Mouse (Mus musculus) common myeloid progenitor, adult 5-6 weeks (primary cell): ENCODE measurements around the gene Kcnh3. TPM values are rescaled to one million over a fixed set of nuclear protein-coding genes. Genes with fewer than 3 reads are reported as not detected.
A peak's percentile ranks its signal among the peaks of the same experiment; 100 is the strongest.

Experiments
- ATAC-seq: replicated peaks from 2 replicates; pipeline ENCODE4 v1.8.0; 2016; ENCODE audit warnings: low read depth, mild to moderate bottlenecking, moderate TSS enrichment, inconsistent platforms; ENCODE audit not compliant: poor library complexity, severe bottlenecking
- total RNA-seq: library from RNA; stranded (forward); fragments of 200-1000, 187-1606 nt; gene quantifications from 2 replicates; pipeline ENCODE4 v1.2.3, GENCODE M21; 2017

Gene Kcnh3
- 0.05 TPM in 1 of 2 replicates, not detected in the other for total RNA-seq

DNA sequence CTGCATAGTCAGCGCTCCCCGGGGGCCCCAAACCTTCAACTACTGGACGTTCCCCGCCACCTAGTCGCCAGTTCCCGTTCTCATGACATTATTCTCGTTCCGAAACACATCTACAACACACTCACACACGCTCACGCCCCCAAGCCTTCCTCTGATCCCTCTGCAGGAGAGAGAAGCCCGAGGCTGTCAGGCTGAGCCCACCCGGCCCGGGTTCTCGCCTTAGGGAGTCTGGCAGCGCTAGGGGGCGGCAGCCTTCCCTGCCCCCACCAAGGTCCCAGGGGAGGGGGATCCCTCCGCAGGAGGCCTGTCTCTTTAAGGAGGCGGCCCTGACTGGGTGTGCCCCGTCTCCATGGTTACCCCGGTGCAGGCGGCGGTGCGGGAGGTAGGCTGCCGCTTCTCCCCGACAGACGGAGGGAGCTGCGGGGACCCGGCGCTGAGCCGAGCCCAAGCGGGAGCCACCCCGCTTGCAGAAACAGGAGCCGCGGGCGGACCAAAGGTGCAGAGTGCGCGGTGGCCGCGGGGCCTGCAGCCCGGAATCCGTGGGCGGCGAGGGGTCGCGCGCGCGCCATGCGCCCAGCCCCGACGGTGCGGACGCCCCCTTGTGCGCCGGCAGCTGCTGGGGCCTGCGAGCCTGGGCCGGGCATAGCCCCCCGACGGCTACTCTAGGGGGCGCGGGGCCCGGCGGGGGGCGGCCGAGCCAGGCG is at the start of gene Kcnh3:
Kcnh3 (plus strand) TSS at position 654 of the 704 bp plus-strand sequence.
- ATAC-seq = peak; percentile 33; the same call in 1 of the 2 replicates

DNA sequence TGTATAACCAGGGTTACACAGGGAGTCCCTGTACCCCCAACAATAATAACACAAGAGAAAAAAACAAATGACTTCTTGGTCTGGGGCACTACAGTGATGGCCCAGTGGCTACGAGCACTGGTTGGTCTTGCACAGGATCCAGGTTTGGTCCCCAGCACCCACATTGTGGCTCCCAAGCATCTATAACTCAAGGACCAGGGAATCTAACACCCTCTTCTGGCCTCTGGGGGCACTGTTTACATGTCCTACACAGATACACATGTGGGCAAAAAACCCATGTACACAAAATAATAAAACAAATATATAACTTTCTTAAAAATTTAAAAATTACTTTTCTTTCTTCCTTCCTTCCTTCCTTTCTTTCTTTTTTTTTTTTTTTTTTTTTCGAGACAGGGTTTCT is 45.0 kb upstream of the Kcnh3 start:
- ATAC-seq = no peak

DNA sequence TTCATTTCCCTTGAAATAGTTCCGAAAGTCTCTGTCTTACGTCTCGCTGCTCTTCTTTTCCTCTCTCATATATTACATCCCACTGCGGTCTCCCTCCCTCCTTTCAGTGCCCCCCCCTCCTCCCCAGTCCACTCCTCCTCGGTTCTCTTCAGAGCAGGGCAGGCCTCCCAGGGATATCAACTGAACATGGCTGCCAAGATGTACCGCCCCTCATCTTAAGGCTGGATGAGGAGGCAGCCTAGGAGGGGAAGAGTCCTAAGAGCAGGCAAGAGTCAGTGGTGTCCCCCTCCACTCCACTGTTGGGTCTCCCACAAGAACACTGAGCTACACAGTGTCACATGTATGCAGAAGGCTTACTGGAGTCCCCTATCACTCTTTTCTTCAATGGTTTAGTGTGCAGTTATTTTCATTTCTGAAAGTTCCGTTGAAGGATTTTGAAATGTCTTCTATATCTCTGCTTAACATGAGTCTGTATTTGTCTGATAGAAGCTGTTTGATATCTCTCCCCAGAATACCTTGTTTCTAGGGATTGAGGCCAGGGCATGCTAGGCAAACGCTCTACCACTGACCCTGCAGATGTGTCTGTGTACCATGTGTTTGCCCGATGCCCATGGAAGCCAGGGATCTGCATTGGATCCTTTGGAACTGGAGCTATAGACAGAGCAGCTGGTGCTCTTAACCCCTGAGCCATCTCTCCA is 40.3 kb upstream of the Kcnh3 start:
- no peak for ATAC-seq

DNA sequence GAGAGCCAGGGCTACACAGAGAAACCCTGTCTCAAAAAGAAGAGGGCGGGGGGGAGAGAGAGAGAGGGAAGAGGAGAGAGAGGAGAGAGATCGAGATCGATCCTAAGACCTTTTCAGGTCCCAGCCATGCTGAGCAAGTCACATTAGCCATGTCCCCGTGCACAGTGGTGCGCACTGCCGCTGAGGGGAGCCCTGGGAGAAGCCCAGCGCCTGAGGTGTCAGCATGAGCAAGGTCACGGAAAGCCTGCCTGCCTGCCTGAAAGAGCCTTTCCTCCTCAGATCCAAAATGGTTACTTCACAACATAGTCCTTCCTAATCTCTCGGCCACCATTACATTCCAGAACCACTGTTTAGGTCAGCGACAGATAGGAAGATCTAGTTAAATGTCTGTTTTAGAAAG is 30.3 kb upstream of the Kcnh3 start:
- no peak for ATAC-seq

DNA sequence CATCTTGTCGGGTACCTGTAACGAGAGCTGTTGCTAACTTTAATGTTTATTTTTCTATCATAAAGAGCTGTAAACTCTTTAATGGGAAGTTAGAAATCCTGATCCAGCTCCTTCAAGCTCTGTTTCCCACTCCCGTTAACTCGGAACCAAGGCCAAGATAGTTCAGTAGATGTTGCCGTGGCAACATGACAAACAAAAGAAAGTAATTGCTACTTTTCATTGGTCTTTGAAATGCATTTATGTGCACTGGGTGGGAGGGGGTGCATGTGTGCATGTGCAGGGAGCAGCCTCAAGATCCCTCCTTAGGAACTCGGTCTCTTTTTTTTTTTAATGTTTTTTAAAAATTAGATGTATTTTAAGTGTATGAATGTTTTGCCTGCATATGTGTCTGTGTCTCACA is 29.6 kb upstream of the Kcnh3 start:
- ATAC-seq = no peak

DNA sequence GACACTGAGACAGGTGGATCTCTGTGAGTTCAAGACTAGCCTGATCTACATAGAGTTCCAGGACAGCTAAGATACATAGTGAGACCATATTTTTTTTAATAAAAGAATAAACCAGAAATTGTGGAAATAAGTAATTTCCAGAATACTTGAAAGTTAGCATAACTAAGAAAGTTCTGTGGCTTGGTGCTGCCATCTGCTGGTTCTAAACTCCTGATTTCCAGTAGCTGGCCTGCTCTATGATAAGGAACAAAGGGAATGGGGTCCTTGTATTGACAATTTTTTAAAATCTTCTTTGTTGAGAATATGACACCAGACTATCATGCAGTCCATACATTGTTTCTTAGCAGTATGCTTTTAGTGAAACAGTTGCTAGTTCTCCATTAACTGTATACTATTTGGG is 25.9 kb upstream of the Kcnh3 start:
- ATAC-seq = no peak

DNA sequence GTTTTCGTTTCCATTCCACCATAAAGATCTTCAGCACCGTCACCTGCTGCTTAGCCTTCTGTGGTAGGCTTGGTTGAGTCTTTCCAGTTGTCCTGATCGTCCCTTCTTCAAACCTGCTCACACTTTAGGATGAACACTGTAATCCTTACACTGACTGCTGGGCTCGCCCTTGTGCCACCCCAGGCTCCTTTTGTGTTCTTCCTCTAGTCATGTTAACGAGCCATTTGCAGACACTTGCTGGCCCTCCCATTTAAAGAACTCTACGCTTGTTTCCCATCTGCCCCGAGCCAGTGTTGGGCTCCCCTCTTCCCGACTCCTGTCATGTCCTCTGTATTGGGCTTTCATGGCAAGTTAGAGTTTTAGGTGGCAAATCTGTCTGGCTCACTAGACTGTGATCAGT is 18.7 kb upstream of the Kcnh3 start:
- ATAC-seq = no peak

DNA sequence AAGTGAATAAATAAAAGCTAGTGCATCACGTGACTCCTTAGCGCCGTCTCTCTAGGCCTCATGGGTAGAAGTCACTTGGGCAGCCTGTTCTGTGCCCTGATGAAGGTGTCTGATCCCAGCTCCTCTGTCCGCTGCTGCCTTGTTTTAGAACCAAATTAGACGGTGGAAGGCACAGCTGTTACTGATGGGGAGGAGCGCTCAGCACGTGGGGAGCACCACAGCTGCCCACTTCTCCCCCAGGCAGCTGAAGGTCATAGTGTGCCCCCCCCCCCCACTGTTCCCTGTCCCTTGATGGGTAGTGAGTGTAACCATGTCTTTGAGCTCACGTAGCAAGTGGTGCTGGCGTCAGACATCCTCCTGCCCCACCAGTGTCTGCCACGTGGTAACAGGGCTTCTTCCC is 11.5 kb upstream of the Kcnh3 start:
- no peak for ATAC-seq

DNA sequence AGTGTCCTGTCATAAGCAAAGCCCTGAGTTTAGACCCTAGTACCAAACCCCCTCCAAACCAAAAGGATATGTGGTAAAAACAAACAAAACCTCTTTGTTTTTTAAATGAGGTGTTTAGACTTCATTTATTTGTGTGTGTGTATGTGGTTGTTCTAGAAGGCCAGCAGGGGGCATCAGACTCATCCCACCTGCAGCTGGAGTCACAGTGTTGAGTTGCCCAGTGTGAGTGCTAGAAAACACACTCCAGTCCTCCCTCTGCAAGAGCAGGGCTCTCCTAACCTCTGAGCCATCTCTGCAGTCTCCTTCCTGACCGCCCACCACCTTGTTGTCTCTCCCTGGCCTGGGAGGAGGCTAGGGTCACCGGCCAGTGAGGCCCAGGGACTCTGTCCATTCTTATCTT is 9.7 kb upstream of the Kcnh3 start:
- peak; percentile 72 for ATAC-seq

DNA sequence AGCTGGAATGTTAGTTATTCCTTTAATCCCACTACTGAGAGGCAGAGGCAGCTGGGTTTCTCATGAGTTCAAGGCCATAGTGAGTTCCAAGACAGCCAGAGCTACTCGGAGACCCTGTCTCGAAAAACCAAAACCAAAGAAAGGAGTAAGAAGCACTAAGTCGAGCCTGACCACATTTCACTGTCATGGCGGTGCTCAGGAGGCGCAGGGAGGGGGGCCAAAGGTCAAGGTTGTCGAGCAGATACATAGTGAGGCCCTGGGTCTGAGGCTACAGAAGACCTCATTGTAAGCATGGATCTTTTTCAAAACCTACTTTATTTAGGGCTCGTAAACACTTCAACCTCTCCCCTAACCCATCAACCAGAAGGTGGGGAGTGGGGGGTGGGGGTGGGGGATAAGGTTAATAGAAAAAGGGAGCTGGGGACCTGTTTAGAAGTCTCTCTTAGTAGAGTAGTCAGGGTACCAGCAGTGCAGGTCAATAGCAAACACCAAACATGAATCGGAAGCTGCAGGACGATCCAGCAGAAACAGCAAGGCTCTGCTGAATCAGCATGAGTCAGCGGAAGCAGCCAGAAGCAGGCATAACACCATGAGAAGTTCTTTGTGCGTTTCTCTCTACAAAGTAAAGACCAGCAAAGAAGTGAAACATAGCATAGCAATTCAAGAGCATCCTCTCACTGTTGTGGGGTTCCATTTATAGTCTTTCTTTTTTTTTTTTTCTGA is 8.8 kb upstream of the Kcnh3 start:
- ATAC-seq = no peak

DNA sequence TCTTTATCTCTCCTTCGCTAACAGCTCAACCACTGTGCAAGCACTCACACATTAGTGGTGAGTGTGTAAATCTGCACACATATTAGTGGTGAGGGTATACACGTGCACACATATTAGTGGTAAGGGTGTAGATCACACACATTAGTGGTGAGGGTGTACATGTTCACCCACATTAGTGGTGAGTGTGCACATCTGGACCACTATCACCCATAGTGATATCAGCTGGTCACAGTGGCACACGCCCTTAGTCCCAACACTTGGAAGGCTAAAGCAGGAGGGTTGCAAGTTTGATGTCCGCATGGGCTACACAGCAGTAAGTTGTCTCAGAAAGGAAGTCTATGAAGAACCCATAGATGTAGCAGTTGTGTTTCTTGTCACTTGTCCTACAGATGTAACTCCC is 7.0 kb upstream of the Kcnh3 start:
- no peak for ATAC-seq

DNA sequence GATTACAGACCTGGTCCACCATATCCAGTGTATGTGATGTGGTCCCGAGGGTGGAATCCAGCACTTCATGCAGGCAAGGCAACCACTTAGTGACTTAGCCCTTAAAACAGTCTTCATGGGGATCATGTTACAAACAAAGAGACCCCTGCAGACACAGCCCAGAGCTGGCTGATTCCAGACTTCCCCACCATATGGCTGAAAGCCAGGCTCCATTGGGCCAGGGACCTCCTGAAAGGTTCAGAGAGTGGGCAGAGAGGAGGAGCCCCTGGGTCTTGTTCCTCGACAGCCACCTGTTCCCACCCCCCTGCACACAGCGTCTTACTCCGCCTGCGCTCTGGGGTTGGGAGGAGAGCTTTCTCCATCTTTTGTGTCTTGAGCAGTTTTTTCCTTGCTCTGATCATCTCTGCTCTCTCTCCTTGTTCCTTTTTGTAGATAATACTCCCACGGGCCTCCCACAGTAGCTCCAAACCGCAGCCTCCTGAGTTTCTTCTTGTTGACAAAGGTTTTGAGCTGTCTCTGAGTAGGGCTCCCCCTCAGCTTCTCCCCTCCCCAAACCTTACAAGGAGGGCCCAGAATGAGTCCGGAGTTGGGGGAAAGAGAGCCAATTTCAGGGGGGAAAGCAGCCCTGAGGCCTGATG is 3.2 kb upstream of the Kcnh3 start:
- no peak for ATAC-seq

DNA sequence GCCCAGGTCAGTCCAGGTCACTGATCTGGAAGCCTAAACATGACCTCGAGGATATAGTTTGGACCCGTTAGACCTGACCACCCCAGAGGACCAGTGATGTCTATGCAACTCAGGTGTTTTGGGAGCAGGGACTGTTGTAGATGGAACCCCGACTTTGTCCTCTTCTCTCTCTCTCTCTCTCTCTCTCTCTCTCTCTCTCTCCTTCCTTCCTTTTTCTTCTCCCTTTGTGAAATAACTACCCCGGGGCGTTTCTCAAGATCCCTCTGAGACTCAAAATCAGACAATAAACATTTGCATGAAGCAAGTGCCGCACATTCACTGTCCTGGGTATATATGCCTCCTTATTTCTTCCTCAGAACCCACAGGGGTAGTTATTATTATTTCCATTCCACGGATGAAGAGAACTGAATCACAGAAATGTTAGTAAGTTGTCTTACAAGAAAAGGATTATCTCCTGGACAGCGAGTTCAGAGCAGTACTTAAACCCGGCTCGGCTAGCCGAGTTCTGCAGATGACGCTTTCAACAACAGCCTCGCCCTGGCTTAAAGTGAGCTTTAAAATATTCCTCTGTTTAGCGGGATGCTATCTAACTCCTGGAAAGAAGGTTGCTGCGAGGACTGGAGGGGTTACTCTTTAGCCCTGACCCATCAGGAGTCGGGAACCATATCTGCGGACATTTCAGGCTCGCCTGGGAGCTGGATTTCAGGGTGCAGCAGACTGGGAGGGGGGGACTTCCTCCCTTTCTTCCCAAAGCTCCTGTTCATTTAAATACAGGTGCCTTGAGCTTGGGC is 1.7 kb upstream of the Kcnh3 start:
- no peak for ATAC-seq

DNA sequence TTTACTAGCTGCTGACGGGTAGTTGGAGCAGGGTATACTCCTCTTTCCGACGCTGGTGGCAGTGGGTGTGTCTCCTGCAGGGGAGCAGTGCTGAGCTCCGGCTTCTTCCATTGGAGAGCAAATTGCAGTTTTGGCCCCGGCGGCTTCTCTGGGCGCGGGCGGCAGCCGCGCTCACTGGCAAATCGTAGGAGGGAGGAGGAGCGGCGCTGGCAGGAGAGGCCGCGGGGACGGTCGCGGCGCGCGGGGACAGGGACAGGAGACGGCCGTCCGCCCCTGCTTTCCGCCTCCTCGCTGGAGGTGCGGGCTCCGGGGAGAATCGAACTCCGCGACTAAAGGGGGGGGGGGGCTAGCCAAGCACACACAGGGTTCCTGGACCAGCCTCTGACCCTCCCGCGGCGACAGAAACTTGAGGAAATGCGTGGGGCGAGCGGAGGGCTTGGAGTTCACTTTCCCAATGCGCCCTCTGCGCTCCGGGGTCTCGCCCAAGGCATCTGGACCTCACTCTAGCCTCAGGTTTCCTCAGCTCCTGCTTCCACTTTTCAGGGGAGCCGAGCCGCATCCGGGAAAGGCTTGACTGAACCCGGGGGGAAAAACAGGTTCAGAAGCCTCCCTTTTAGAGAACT is 965 bp upstream of the Kcnh3 start:
- 0 out of 2 replicates have a peak, but pooled peaks have one; percentile 6 for ATAC-seq

DNA sequence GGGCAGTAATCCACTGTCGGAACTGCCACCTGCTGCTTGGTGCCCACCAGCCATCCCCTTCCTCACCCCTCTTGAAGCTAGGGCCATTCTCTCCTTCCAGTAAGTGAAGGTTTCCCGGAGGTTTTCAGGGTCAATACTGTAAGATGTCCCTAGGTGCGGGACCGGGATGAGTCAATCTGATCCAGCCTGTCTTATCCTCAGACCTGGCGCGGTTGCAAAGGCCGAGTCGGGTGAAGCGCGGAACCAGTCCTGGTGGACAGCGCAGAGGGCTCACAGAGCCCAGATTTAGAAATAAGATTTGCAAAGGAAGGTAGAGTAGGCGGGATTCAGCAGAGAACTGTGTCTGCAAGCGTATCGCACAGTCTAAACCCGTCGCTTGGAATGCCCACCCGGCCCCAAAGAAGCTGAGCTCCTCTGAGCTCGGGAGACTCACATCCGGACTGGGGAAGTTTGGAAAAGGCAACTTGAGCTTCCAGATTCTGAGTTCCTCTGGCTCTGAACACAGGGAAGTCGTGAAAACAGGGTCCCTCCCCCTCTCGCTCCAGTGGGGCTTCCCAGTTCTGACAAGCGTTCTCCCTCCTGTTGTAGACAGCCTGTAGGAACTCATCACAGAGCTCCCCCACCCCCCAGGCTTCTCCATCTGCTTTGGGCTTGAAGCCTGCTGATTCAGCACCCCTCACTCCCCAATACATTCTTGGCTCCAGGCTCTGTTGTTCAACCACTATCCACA is 585 bp downstream of the Kcnh3 start:
- ATAC-seq = no peak

DNA sequence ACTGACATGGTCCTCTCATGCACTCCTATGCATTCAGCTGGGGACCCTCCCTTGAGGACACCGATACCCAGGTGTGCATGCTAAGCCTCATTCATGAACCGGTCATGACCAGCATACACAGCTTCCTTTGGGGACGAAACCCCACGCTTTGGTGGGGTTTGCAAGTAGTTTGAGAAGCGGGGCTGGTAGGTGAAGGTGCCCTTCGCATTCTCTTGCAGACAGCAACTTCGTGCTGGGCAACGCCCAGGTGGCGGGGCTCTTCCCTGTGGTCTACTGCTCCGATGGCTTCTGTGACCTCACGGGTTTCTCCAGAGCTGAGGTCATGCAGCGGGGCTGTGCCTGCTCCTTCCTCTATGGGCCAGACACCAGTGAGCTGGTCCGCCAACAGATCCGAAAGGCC is 1.4 kb downstream of the Kcnh3 start:
- no peak for ATAC-seq

DNA sequence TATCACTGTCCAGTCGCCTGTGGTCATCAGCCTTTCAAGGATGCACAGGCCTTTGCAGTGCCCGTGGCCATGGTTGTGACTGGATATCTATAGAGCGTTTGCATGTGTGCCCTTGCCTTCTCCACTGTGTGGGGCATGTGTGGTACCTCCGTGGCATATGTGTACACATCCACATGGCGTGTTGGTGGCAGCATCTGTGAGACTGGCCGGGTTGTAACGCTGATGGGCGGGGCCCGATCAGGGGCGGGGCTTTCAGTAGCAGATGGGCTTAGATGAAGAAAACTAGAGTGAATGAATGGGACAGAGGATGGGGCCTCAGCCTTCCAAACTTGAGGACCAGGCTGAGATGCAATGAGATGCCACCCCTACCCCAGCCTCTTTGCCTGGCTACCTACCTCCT is 7.3 kb downstream of the Kcnh3 start:
- ATAC-seq = no peak

DNA sequence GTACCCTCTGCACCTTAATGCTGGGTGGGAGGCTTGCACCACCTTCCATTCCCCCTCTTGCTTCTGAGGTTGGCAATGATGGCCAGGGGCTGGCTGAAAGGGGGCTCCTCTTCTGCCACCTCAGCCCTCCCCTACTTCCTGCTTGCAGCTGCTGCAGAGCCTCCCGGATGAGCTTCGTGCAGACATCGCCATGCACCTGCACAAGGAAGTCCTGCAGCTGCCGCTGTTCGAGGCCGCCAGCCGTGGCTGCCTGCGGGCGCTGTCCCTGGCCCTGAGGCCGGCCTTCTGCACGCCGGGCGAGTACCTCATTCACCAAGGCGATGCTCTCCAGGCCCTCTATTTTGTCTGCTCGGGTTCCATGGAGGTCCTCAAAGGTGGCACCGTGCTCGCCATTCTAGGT is 9.1 kb downstream of the Kcnh3 start:
- ATAC-seq = no peak
